Mouse (Mus musculus) embryonic facial prominence, embryonic 10.5 days (tissue): ENCODE data around the gene Hfm1. TPM values are rescaled to one million over a fixed set of nuclear protein-coding genes. Genes with fewer than 3 reads are reported as not detected.

ENCODE experiments used
- DNase-seq: peaks from one replicate; pipeline ENCODE4 v3.0.0-alpha.2; 2017; ENCODE audit warnings: low spot score
- H3K27ac ChIP-seq: fragments of 300-500 bp; sonication (generic); replicated peaks from 2 replicates; pipeline ENCODE4 v1.5.1; 2016; ENCODE audit warnings: mild to moderate bottlenecking
- H3K27me3 ChIP-seq: fragments of 300-500 bp; sonication (generic); replicated peaks from 2 replicates; pipeline ENCODE4 v1.6.1; 2016; ENCODE audit warnings: low read depth, mild to moderate bottlenecking; ENCODE audit not compliant: poor library complexity, severe bottlenecking
- H3K36me3 ChIP-seq: fragments of 300-500 bp; sonication (generic); replicated peaks from 2 replicates; pipeline ENCODE4 v1.6.1; 2016; ENCODE audit warnings: mild to moderate bottlenecking, moderate library complexity
- H3K4me1 ChIP-seq: fragments of 300-500 bp; sonication (generic); 2 replicates; pipeline ENCODE4 v1.6.1; 2016
- H3K4me3 ChIP-seq: fragments of 300-500 bp; sonication (generic); 2 replicates; pipeline ENCODE4 v1.5.1; 2016; ENCODE audit warnings: mild to moderate bottlenecking, moderate library complexity
- H3K9me3 ChIP-seq: fragments of 300-500 bp; sonication (generic); 2 replicates; pipeline ENCODE4 v1.6.1; 2016; ENCODE audit warnings: mild to moderate bottlenecking
- WGBS: fragments of 180-500 bp; shearing (Covaris S2); methylation state at CpG from one replicate; pipeline ENCODE4 v1.1.7; 2016; 5-methylcytosine and 5-hydroxymethylcytosine counted together
- polyA plus RNA-seq: library from polyadenylated mRNA; unstranded; fragments of >200 nt; fragmentation: Nextera tagmentation; extraction: Ambion mirVana; gene quantifications from 2 replicates; pipeline ENCODE4 v1.2.1, GENCODE M21; 2016

Hfm1 gene
- polyA plus RNA-seq, 1 experiment from 2014 or later = 3.0 TPM

DNA sequence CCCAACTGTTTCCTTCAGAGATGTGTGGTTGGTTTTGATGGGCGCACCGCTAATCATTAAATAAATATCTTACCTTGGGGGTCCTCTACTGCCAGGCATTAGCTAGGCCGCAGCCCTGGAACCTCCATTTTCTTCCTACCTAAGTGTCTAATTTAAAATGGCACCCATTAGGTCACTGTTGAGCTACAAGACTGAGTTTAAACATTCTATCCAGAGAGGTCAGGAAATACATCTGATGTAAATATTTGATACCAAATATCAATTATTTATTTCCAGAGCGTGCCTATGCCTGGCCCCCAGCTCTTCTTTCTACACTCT, 207 bp upstream of the Hfm1 start:
- Histone ChIP-seq H3K36me3 (no peaks in the 10 kb centered on the region), H3K4me1 (peaks cover 8% of the 10 kb centered on the region; the same call in 1 of the 2 replicates), H3K9me3 (no peaks in the 10 kb centered on the region), H3K27ac (peak overlapping the region; percentile 93), H3K4me3 (peak overlapping the region; percentile 85), H3K27me3 (no peaks in the 10 kb centered on the region)
- no peak for DNase-seq
- WGBS = 36% methylated on average over 4 of the region's 4 CpGs

GRCm38 (mm10) chr5:106919315-106919714, 6.8 kb downstream of the Hfm1 start:
- no peaks in the 10 kb centered on the region for H3K4me1 ChIP-seq
- no peak overlapping the region for H3K4me3 ChIP-seq
- H3K9me3 ChIP-seq = no peaks in the 10 kb centered on the region
- H3K27me3 ChIP-seq = no peaks in the 10 kb centered on the region
- DNase-seq = no peak
- H3K36me3 ChIP-seq = 0 out of 2 replicates have a peak, but pooled peaks cover 3% of the 10 kb centered on the region
- no peak overlapping the region for H3K27ac ChIP-seq

DNA sequence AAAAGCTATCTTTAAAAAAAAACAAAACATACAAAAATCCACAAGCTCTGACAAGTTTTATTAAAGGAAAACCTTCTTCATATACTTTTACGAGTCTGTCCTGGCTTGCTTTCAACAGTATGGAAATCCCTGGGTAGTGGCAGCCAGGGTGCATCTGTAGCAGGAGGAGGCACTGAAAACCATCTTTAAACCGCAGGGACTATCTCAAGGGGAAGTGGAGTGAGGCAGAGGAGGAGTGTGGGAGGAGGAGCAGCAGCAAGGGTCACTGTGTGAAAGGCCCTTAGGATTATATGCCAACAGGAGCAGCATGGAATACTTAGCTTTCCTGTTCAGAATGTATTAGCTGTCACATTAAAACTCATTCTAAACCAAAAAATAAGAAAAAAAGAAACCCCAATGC, 29.2 kb downstream of the Hfm1 start:
- Histone ChIP-seq H3K36me3 (no peaks in the 10 kb centered on the region), H3K4me1 (no peaks in the 10 kb centered on the region), H3K27ac (no peak overlapping the region), H3K27me3 (no peaks in the 10 kb centered on the region), H3K4me3 (no peak overlapping the region), H3K9me3 (no peaks in the 10 kb centered on the region)
- no peak for DNase-seq
- 76% methylated on average over 2 of the region's 2 CpGs for WGBS

DNA sequence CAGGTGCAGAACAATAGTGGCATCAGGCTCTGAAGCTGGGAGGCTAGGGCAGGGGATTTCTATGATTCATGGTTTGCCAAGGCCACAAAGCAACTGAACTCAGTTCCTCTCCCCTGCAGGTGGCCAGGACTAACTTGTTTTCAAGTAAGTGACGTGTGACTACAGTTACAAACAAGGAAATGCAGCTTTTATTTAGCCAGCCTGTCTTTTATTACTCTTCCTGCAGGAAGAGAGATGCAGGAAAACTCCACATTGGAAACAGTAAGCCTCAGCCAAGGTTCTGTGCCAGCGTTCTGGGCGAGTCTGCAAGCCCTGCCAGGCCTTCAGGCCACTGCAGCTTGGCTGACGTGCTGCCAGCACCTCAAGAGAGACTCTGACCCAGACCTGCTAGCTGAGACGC, 34.3 kb downstream of the Hfm1 start:
- WGBS = 32% methylated on average over 5 of the region's 5 CpGs
- no peak for DNase-seq

GRCm38 (mm10) chr5:106887303-106888071, 38.6 kb downstream of the Hfm1 start:
- Histone ChIP-seq H3K36me3 (no peaks in the 10 kb centered on the region), H3K27me3 (no peaks in the 10 kb centered on the region), H3K4me1 (no peaks in the 10 kb centered on the region), H3K9me3 (no peaks in the 10 kb centered on the region), H3K27ac (no peak overlapping the region), H3K4me3 (no peak overlapping the region)
- no peak for DNase-seq
- 69% methylated on average over 1 of the region's 1 CpGs for WGBS

More for the DNA sequence above, 34.3 kb downstream of the Hfm1 start:
- no peak overlapping the region for H3K4me3 ChIP-seq
- no peaks in the 10 kb centered on the region for H3K27me3 ChIP-seq
- H3K4me1 ChIP-seq = no peaks in the 10 kb centered on the region
- H3K9me3 ChIP-seq = no peaks in the 10 kb centered on the region
- no peaks in the 10 kb centered on the region for H3K36me3 ChIP-seq
- H3K27ac ChIP-seq = no peak overlapping the region

DNA sequence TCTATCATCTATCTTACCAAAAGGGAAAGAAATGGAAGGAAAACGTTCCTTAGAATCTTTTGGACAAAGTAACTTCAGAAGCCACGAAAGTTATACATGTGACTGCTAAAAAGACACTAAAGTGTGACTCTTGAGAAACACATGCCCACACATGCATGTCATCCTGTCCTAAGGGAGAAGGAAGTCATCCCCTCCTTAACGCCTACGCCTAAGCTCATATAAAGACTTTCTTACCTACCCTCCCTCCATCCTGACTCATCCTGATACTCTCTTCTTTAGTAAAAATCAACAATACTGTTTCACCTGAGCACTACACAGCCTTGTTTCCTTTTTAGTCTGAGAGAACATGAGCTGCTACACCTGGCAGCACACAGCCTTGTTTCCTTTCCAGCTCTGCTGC, 40.6 kb downstream of the Hfm1 start:
- no peaks in the 10 kb centered on the region for H3K27me3 ChIP-seq
- no peak overlapping the region for H3K4me3 ChIP-seq
- no peak for DNase-seq
- H3K4me1 ChIP-seq = no peaks in the 10 kb centered on the region
- 91% methylated on average over 4 of the region's 4 CpGs for WGBS
- H3K27ac ChIP-seq = no peak overlapping the region
- H3K9me3 ChIP-seq = no peaks in the 10 kb centered on the region
- no peaks in the 10 kb centered on the region for H3K36me3 ChIP-seq

- Histone ChIP-seq H3K36me3 (no peaks in the 10 kb centered on the region), H3K4me1 (no peaks in the 10 kb centered on the region), H3K9me3 (no peaks in the 10 kb centered on the region), H3K4me3 (no peak overlapping the region), H3K27me3 (no peaks in the 10 kb centered on the region), H3K27ac (no peak overlapping the region)
- DNase-seq = no peak
- WGBS = 83% methylated on average over 1 of the region's 1 CpGs
These were observed 49.7 kb downstream of the Hfm1 start for GRCm38 (mm10) chr5:106876438-106876837.

GRCm38 (mm10) chr5:106860415-106860814, 65.7 kb downstream of the Hfm1 start:
- H3K9me3 ChIP-seq = no peaks in the 10 kb centered on the region
- no peaks in the 10 kb centered on the region for H3K36me3 ChIP-seq
- 46% methylated on average over 3 of the region's 3 CpGs for WGBS
- no peaks in the 10 kb centered on the region for H3K27me3 ChIP-seq
- H3K4me3 ChIP-seq = no peak overlapping the region
- DNase-seq = peak; percentile 71
- no peaks in the 10 kb centered on the region for H3K4me1 ChIP-seq
- H3K27ac ChIP-seq = no peak overlapping the region

DNA sequence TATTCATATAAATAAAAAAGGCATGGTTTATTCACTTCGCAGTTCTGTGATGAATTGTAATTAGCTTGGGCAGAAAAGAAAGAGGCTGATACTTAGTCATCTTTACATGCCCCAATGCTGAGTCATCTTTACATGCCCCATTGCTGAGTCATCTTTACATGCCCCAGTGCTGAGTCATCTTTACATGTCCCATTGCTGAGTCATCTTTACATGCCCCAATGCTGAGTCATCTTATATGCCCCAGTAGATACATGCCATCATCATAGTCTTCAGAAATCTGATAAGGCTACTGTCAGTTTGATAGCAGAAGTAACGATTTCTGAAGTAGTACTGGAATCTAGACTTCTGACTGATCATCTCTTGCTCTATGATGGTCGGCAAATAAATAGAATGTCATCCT, 72.8 kb downstream of the Hfm1 start:
- Histone ChIP-seq H3K27me3 (no peaks in the 10 kb centered on the region), H3K9me3 (no peaks in the 10 kb centered on the region), H3K27ac (no peak overlapping the region), H3K4me1 (no peaks in the 10 kb centered on the region), H3K4me3 (no peak overlapping the region), H3K36me3 (no peaks in the 10 kb centered on the region)
- no peak for DNase-seq
- WGBS = 87% methylated on average over 3 of the region's 3 CpGs

DNA sequence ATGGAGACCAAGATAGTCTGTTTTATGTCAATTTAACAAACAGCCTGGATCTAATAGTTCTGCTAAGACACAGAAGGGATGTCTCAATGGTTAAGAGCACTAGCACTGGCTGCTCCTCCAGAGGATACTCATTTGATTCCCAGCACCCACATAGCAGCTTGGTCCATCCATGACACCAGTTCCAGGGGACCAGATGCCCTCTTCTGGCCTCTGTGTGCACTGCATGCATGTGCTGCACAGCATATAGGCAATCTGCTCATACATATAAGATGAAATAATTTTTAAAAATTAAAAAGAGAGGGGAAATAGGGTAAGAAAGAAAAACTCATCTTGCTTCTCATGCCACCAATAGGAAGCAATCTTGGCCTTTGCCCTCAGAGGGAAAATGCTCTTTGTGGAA, 79.1 kb downstream of the Hfm1 start:
- Histone ChIP-seq H3K36me3 (no peaks in the 10 kb centered on the region), H3K27me3 (no peaks in the 10 kb centered on the region), H3K9me3 (no peaks in the 10 kb centered on the region), H3K27ac (no peak overlapping the region), H3K4me1 (no peaks in the 10 kb centered on the region), H3K4me3 (no peak overlapping the region)
- DNase-seq = no peak

GRCm38 (mm10) chr5:106843906-106844305, 82.2 kb downstream of the Hfm1 start:
- Histone ChIP-seq H3K4me1 (no peaks in the 10 kb centered on the region), H3K27me3 (no peaks in the 10 kb centered on the region), H3K36me3 (no peaks in the 10 kb centered on the region), H3K4me3 (no peak overlapping the region), H3K9me3 (no peaks in the 10 kb centered on the region), H3K27ac (no peak overlapping the region)
- no peak for DNase-seq
- 81% methylated on average over 2 of the region's 2 CpGs for WGBS

- Histone ChIP-seq H3K27ac (no peak overlapping the region), H3K9me3 (peaks cover 3% of the 10 kb centered on the region; the same call in 1 of the 2 replicates), H3K4me1 (peaks cover 10% of the 10 kb centered on the region), H3K36me3 (no peaks in the 10 kb centered on the region), H3K4me3 (no peak overlapping the region), H3K27me3 (no peaks in the 10 kb centered on the region)
- DNase-seq = peak; percentile 18
- 17% methylated on average over 7 of the region's 7 CpGs for WGBS
These were observed 93.1 kb downstream of the Hfm1 start for GRCm38 (mm10) chr5:106833025-106833424.

DNA sequence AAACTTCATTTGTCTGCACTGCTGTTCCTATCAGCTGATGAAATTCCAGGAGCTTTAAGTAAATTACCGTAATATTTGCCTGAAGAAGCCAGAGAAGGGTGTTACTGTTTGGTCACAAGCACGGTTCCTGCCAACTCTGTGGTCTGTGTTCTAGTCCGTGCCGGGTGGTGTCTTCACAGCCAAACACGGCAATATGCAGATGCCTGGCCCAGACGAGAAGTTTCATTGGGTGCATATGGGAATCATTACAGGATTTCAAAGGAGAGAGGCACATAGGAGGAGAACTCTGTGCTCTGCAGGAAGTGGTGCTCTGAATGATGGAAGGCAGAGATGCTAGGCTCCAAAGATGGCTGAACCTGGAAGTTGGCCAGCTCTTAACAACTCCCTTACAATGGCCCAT, 94.7 kb downstream of the Hfm1 start:
- Histone ChIP-seq H3K36me3 (no peaks in the 10 kb centered on the region), H3K27ac (no peak overlapping the region), H3K4me1 (peaks cover 10% of the 10 kb centered on the region), H3K9me3 (peaks cover 3% of the 10 kb centered on the region; the same call in 1 of the 2 replicates), H3K27me3 (no peaks in the 10 kb centered on the region; the same call in 1 of the 2 replicates), H3K4me3 (no peak overlapping the region)
- 56% methylated on average over 6 of the region's 6 CpGs for WGBS
- DNase-seq = peak; percentile 27
